Mouse (Mus musculus) limb, embryonic 12.5 days (tissue): Measurements from ENCODE around the gene Sox13. TPM values are rescaled to one million over a fixed set of nuclear protein-coding genes. Genes with fewer than 3 reads are reported as not detected.

Experiments used
- ATAC-seq: fragments of 200-750 bp; cut with Nextera tagmentation; 2 replicates; pipeline ENCODE4 v1.8.0; 2017; ENCODE audit warnings: low read depth, moderate TSS enrichment; ENCODE audit not compliant: insufficient number of reproducible peaks, insufficient read depth, low FRiP score, low TSS enrichment
- H3K27ac ChIP-seq: fragments of 300-500 bp; sonication (generic); 2 replicates; pipeline ENCODE4 v1.5.1; 2016; ENCODE audit warnings: mild to moderate bottlenecking, moderate library complexity
- H3K27me3 ChIP-seq: fragments of 300-500 bp; sonication (generic); 2 replicates; pipeline ENCODE4 v1.6.1; 2016; ENCODE audit warnings: mild to moderate bottlenecking, moderate library complexity
- H3K36me3 ChIP-seq: fragments of 300-500 bp; sonication (generic); 2 replicates; pipeline ENCODE4 v1.6.1; 2016; ENCODE audit warnings: mild to moderate bottlenecking, moderate library complexity
- H3K4me1 ChIP-seq: fragments of 300-500 bp; sonication (generic); replicated peaks from 2 replicates; pipeline ENCODE4 v1.6.1; 2016
- H3K4me2 ChIP-seq: fragments of 300-500 bp; sonication (generic); 2 replicates; pipeline ENCODE4 v1.6.1; 2016; ENCODE audit warnings: mild to moderate bottlenecking, moderate library complexity
- H3K4me3 ChIP-seq: fragments of 300-500 bp; sonication (generic); replicated peaks from 2 replicates; pipeline ENCODE4 v1.5.1; 2016; ENCODE audit warnings: mild to moderate bottlenecking
- H3K9ac ChIP-seq: fragments of 300-500 bp; sonication (generic); replicated peaks from 2 replicates; pipeline ENCODE4 v1.6.1; 2016; ENCODE audit warnings: mild to moderate bottlenecking, moderate library complexity
- H3K9me3 ChIP-seq: fragments of 300-500 bp; sonication (generic); 2 replicates; pipeline ENCODE4 v1.6.1; 2016; ENCODE audit warnings: mild to moderate bottlenecking, moderate library complexity
- WGBS: fragments of 180-500 bp; shearing (Covaris S2); methylation state at CpG from one replicate; pipeline ENCODE4 v1.1.7; 2016; 5-methylcytosine and 5-hydroxymethylcytosine counted together
- polyA plus RNA-seq: library from polyadenylated mRNA; unstranded; fragments of >200 nt; fragmentation: Nextera tagmentation; extraction: Ambion mirVana; gene quantifications from 2 replicates; pipeline ENCODE4 v1.2.1, GENCODE M21; 2016

Gene Sox13
- polyA plus RNA-seq, 1 experiment from 2014 or later: 5.6 TPM

DNA sequence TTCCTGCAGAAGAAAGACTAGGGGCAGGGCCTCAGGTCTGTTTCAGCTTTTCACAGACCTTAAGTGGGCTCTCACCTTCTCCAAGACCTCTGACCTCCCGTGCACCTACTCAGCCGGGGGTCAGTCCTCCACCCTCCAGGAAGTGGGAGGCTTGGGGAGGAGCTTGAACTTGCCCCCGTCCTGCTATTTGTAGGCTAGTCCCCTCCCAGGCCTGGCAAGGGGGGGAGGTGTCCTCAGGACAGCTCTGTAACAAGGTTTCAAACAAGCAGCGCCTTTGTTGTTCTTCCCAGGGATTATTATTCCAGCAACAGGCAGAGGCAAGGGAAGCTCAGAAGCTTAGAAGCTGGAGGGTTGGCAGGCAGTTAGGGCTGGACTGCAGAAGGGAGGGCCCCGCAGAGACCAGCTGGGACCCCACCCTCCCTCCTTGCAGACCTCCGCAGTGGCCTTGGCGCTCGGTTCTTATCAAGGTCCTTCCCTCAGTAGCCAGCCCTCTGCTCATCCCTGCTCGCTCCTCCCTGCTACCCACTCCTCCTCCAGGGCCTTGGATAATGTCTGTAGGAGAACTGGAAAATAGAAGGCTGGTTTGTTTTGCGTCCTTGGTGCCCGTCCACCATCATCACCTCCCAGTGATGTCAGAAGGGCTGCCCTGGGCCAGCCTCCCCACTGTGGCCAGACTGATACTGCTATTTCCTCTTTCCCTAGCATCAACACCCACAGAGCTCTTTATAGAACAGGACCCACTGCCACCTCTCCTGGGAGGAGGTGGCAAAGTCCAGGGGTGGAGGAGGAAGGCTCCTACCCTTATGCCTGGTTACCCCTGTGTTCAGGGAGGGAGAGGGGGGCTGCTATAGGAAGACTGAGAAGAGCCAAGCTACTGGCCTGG is 56.3 kb downstream of the Sox13 start:
- Histone ChIP-seq H3K4me2 (no peak overlapping the region), H3K36me3 (no peaks in the 10 kb centered on the region), H3K9ac (0 out of 2 replicates have a peak overlapping the region, but pooled peaks have one; percentile 8), H3K9me3 (no peaks in the 10 kb centered on the region), H3K27me3 (peaks cover 40% of the 10 kb centered on the region), H3K27ac (peak overlapping the region; percentile 35; the same call in 1 of the 2 replicates), H3K4me3 (no peak overlapping the region), H3K4me1 (peaks cover 27% of the 10 kb centered on the region)
- WGBS: 10% methylated on average over 11 of the region's 11 CpGs
- no peak for ATAC-seq

DNA sequence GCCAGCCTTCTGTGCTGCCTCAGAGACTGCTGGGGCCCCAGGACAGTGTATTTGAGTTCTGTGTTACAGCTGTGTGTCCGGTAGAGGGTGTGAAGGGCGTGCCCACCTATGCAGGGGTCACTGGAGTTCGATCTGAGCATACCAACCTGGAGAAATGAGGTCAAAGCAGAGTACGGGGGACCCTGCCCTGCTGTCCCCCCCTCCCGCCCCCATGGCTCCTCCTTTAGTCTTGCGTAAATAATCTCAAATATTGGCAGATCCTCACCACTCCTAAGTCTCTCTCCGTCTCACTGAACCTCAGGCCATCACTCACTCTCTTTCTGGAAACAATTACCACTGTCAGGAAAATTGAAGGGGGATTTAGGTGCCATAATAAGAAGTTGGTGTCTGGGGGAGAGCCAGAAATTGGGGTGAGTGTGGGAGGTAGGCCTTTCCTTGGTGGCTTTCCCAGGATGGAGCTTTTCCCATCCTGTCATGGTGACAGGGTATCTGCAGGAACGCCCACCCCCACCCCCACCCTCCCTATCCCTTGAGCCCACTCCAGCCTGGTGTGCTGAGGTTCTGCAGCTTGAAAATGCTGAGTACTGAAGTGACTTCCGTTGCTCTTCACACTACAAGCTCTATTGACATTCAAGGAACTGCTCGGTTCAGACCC is 57.1 kb downstream of the Sox13 start:
- peaks cover 41% of the 10 kb centered on the region for H3K27me3 ChIP-seq
- no peak for ATAC-seq
- no peak overlapping the region for H3K4me3 ChIP-seq
- 38% methylated on average over 10 of the region's 10 CpGs for WGBS
- H3K4me2 ChIP-seq: no peak overlapping the region
- H3K4me1 ChIP-seq: peaks cover 19% of the 10 kb centered on the region
- H3K36me3 ChIP-seq: no peaks in the 10 kb centered on the region
- no peaks in the 10 kb centered on the region for H3K9me3 ChIP-seq
- H3K27ac ChIP-seq: no peak overlapping the region; the same call in 1 of the 2 replicates
- H3K9ac ChIP-seq: no peak overlapping the region

DNA sequence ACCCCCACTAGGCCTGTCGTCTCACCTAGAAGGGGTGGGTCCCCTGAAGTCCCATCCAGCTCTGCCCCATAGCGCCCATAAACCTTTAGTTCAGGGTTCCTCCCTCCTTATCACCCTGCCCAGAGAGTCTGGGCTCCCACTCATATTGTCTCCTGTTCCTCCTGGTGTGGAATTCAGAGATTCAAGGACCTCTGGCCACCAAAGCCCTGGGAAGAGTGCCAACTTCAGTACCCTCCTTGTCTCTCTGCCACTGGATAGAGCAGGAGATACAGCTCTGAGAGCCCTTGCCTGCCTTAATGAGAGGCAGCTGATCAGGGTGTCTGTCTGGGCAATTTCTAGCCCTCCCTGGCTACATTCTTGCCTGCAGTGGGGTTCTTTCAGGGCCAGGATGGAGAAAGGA is 59.3 kb downstream of the Sox13 start:
- H3K4me1 ChIP-seq: peaks cover 19% of the 10 kb centered on the region
- WGBS: 42% methylated on average over 2 of the region's 2 CpGs
- ATAC-seq: no peak
- no peak overlapping the region for H3K4me2 ChIP-seq
- H3K9me3 ChIP-seq: no peaks in the 10 kb centered on the region
- H3K36me3 ChIP-seq: no peaks in the 10 kb centered on the region
- H3K27ac ChIP-seq: no peak overlapping the region
- H3K27me3 ChIP-seq: peaks cover 41% of the 10 kb centered on the region
- H3K9ac ChIP-seq: no peak overlapping the region
- no peak overlapping the region for H3K4me3 ChIP-seq

DNA sequence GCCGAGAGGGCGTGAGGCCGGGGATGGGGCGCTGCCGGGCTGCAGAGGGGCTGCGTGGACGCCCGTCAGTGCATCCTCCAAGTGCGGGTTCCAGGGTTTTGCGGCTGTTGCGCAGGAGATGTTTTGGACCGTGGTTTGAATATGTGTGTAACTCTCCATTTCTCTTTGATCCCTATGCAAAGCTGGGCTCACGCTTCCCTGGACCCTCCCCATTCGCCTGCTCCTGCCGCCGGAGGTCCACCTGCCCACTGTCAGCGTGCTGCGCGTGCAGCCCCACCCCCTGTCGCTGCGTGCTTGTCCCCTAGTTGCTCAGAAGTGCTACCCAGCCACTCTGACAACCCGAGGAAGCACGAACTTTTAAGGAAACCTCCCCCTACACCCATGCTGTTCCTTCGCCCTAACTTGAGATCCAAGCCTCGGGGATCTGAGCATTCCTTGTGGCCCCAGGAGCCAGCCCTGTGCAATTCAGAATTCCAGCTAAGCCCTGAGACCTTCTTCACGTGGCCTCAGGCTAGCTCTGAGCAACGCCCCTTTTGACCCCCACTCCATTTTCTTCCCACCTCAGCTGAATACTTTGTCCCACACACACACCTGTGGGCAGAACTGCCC is 60.1 kb downstream of the Sox13 start:
- peaks cover 19% of the 10 kb centered on the region for H3K4me1 ChIP-seq
- peak overlapping the region; percentile 60 for H3K9ac ChIP-seq
- 2% methylated on average over 27 of the region's 27 CpGs for WGBS
- no peaks in the 10 kb centered on the region for H3K9me3 ChIP-seq
- H3K36me3 ChIP-seq: no peaks in the 10 kb centered on the region
- peaks cover 47% of the 10 kb centered on the region for H3K27me3 ChIP-seq
- no peak for ATAC-seq
- H3K27ac ChIP-seq: no peak overlapping the region
- peak overlapping the region; percentile 95 for H3K4me2 ChIP-seq
- H3K4me3 ChIP-seq: peak overlapping the region; percentile 69

DNA sequence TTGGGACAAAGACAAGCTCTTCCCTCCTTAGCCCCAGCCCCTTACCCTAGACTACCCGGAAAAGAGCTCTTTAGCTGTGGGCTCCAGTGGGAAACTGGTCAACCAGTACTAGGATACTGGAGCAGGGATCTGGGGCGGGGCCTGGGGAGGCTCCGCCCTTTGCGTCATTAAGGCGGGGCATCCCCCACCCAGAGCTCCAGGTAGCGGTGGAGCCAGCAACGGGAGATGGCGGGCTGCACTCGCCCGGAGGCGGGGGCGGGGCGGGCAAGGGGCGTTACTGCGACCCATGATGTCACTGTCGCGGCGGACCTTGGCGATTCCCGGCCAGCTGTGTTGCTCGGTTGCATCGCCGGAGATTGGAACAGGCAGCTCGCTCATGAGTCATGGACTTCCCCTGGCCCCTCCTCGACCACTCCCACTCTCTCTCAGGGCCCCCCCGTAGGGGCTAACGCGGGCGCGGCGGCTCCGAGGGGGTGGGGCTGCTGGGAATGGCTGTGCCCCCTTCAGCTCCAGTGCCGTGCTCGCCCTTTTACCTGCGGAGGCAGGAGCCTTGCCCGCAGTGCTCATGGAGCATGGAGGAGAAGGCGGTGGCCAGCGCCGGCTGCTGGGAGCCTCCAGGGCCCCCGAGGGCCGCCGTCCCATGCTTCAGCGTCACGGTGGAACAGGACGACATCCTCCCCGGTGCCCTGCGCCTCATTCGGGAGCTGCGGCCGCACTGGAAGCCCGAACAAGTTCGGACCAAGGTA is 60.7 kb downstream of the Sox13 start, which contains the start of gene Etnk2:
Etnk2 (plus strand) TSS at position 297 of the 746 bp plus-strand sequence.
- Histone ChIP-seq H3K4me2 (peak within 1 kb of the TSS; percentile 95), H3K9me3 (no peaks in the 10 kb centered on the region), H3K4me3 (peak within 1 kb of the TSS; percentile 69), H3K4me1 (peaks cover 19% of the 10 kb centered on the region), H3K9ac (peak within 1 kb of the TSS; percentile 60), H3K27ac (no peak within 1 kb of the TSS), H3K36me3 (no peaks in the 10 kb centered on the region), H3K27me3 (peaks cover 52% of the 10 kb centered on the region)
- peak; percentile 58 for ATAC-seq
- under 1% methylated on average over 52 of the region's 52 CpGs for WGBS

DNA sequence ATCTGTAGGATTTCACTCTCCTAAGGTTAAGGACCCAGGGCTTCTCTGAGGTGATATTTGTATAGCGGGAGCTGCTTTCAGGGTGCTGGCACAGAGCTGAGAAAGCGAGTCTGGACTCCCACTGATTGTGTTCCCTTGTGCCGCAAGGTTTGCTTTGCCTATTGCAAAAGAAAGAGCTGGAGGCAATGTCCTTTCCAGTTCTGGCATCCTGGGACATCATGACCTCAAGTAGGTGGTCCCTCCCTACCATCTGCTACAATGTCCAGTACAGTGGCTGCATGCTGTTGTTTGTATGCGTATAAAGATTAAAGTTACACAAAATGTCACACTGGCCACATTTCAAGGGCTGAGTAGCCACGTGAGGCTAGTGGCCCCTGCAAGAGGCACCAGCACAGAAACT is 62.1 kb downstream of the Sox13 start:
- Histone ChIP-seq H3K27me3 (peaks cover 63% of the 10 kb centered on the region), H3K27ac (no peak overlapping the region), H3K4me2 (no peak overlapping the region), H3K9me3 (no peaks in the 10 kb centered on the region), H3K4me1 (peaks cover 6% of the 10 kb centered on the region; the same call in 1 of the 2 replicates), H3K9ac (no peak overlapping the region), H3K4me3 (no peak overlapping the region), H3K36me3 (no peaks in the 10 kb centered on the region)
- WGBS: 87% methylated on average over 5 of the region's 5 CpGs
- ATAC-seq: no peak

DNA sequence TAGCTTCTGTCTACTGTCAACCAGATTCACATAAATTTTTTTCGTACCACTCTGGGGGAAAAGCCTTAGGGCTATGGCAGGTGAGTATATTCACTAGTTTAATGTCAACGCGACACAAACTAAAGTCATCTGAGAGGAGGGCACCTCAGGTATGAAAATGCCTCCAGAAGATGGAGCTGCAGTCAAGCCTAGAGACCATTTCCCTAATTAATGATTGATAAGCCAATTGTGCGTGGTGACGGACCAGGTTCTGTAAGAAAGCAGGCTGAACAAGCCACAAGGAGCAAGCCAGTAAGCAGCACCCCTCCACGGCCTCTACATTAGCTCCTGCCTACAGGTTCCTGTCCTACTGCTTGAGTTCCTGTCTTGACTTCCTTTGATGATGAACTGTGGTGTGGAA is 63.2 kb downstream of the Sox13 start:
- WGBS: 90% methylated on average over 6 of the region's 6 CpGs
- no peak overlapping the region for H3K4me3 ChIP-seq
- H3K4me2 ChIP-seq: no peak overlapping the region
- no peak overlapping the region for H3K9ac ChIP-seq
- ATAC-seq: no peak
- no peak overlapping the region for H3K27ac ChIP-seq
- peaks cover 61% of the 10 kb centered on the region for H3K27me3 ChIP-seq
- no peaks in the 10 kb centered on the region for H3K36me3 ChIP-seq
- H3K4me1 ChIP-seq: peaks cover 12% of the 10 kb centered on the region
- no peaks in the 10 kb centered on the region for H3K9me3 ChIP-seq

DNA sequence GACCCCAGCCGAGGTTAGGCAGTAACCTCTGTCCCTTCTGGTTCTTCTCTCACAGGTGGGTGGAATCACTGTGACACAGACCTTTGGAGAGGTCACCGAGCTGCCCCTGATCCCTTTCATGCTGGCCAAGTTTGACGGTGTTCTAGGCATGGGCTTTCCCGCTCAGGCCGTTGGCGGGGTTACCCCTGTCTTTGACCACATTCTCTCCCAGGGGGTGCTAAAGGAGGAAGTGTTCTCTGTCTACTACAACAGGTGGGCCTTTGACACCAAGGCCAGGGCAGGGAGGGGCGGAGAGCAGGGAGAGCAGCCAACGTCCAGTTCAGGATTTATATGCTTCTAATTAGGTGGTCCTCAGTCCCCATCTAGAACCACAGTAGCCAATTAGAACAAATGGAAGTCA is 67.8 kb downstream of the Sox13 start:
- H3K9ac ChIP-seq: no peak overlapping the region
- H3K36me3 ChIP-seq: no peaks in the 10 kb centered on the region
- WGBS: 51% methylated on average over 8 of the region's 8 CpGs
- no peak overlapping the region for H3K4me3 ChIP-seq
- no peak for ATAC-seq
- no peak overlapping the region for H3K27ac ChIP-seq
- H3K4me2 ChIP-seq: no peak overlapping the region
- no peaks in the 10 kb centered on the region for H3K9me3 ChIP-seq
- peaks cover 43% of the 10 kb centered on the region for H3K27me3 ChIP-seq
- H3K4me1 ChIP-seq: peaks cover 12% of the 10 kb centered on the region

DNA sequence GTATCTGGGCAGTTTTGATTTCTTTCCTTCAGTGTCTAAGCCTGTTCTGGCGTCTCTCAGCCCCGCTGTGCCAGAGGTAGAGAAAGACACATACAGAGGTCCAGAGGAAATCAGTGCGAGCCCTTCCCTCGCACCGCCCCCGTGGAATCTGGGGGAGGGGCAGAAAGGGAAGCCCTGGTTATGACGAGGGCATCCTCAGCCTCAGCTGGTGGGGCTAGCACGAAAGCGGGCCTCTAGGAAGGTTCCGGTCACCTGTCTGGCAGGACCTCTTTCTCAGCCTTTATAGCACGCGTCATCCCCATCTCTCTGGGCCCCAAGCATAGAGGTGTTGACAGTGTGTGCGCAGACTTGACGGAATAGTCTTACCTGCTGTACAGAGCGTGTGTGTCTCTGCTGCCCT is 68.3 kb downstream of the Sox13 start:
- no peaks in the 10 kb centered on the region for H3K9me3 ChIP-seq
- WGBS: 49% methylated on average over 15 of the region's 15 CpGs
- H3K4me1 ChIP-seq: peaks cover 12% of the 10 kb centered on the region
- ATAC-seq: no peak
- H3K36me3 ChIP-seq: no peaks in the 10 kb centered on the region
- H3K27ac ChIP-seq: no peak overlapping the region
- peaks cover 46% of the 10 kb centered on the region for H3K27me3 ChIP-seq
- H3K4me3 ChIP-seq: no peak overlapping the region
- no peak overlapping the region for H3K4me2 ChIP-seq
- no peak overlapping the region for H3K9ac ChIP-seq

DNA sequence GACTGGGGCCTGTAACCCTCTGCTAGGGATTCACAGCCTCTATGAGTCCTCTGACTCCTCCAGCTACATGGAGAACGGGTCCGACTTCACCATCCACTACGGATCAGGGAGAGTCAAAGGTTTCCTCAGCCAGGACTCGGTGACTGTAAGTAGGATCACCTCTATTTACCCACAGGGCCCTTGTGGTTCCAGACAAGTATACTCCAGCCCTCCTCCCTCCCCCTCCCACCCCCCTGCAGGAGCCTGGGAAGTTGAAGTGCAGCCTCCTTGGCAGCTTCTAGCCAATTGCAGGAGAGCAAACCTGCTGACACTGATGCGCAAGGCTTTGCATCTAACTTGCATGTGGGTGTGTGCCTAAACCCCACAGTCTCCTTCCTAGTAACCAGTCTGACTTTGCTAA is 68.7 kb downstream of the Sox13 start:
- ATAC-seq: no peak
- H3K4me2 ChIP-seq: no peak overlapping the region
- WGBS: 44% methylated on average over 5 of the region's 5 CpGs
- H3K27ac ChIP-seq: no peak overlapping the region
- H3K9me3 ChIP-seq: no peaks in the 10 kb centered on the region
- no peak overlapping the region for H3K4me3 ChIP-seq
- H3K27me3 ChIP-seq: peaks cover 46% of the 10 kb centered on the region
- no peaks in the 10 kb centered on the region for H3K36me3 ChIP-seq
- H3K4me1 ChIP-seq: peaks cover 12% of the 10 kb centered on the region
- H3K9ac ChIP-seq: no peak overlapping the region
